Mouse (Mus musculus) midbrain, embryonic 10.5 days (tissue): ENCODE data around the gene Chil5. TPM values are rescaled to one million over a fixed set of nuclear protein-coding genes. Genes with fewer than 3 reads are reported as not detected.
"Not testable (repeated sequence)": the region's sequence is repeated elsewhere in the genome, so short reads cannot be mapped to it uniquely, and the experiment has no call there.

ENCODE experiments used
- DNase-seq: peaks from one replicate; pipeline ENCODE4 v3.0.0-alpha.2; 2017; ENCODE audit warnings: low spot score
- H3K27ac ChIP-seq: fragments of 300-500 bp; sonication (generic); replicated peaks from 2 replicates; pipeline ENCODE4 v1.5.1; 2016; ENCODE audit warnings: mild to moderate bottlenecking
- H3K27me3 ChIP-seq: fragments of 300-500 bp; sonication (generic); 2 replicates; pipeline ENCODE4 v1.6.1; 2016; ENCODE audit warnings: low read depth, mild to moderate bottlenecking; ENCODE audit not compliant: poor library complexity, severe bottlenecking
- H3K36me3 ChIP-seq: fragments of 300-500 bp; sonication (generic); 2 replicates; pipeline ENCODE4 v1.6.1; 2016; ENCODE audit warnings: mild to moderate bottlenecking, moderate library complexity
- H3K4me1 ChIP-seq: fragments of 300-500 bp; sonication (generic); 2 replicates; pipeline ENCODE4 v1.6.1; 2016
- H3K4me3 ChIP-seq: fragments of 300-500 bp; sonication (generic); 2 replicates; pipeline ENCODE4 v1.5.1; 2016; ENCODE audit warnings: mild to moderate bottlenecking, moderate library complexity
- H3K9me3 ChIP-seq: fragments of 300-500 bp; sonication (generic); replicated peaks from 2 replicates; pipeline ENCODE4 v1.6.1; 2016; ENCODE audit warnings: mild to moderate bottlenecking
- WGBS: fragments of 180-500 bp; shearing (Covaris S2); methylation state at CpG from one replicate; pipeline ENCODE4 v1.1.7; 2016; 5-methylcytosine and 5-hydroxymethylcytosine counted together
- polyA plus RNA-seq: library from polyadenylated mRNA; unstranded; fragments of >200 nt; fragmentation: Nextera tagmentation; extraction: Ambion mirVana; gene quantifications from 2 replicates; pipeline ENCODE4 v1.2.1, GENCODE M21; 2016

The Chil5 gene
- polyA plus RNA-seq, result not detected in 2 replicates

DNA sequence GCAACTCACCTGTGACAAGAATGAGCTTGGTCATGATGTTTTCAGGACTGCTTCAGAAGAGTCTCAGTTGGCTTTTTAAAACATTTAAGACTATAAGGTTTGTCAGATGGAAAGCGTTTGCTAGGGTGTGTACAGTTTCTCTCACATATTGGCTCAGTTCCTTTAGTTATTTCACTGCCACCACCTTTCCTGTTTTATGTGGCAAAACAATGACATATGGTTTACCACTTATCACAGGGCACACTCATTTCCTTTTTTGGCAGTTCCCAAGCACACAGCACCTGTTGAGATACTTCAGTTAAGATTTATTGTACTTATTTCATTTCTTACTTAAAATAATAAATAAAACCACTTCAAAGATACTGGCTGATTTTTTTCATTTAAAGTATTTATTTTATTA is at the start of gene Chil5:
Gene Chil5 (minus strand): TSS at position 34 of the 400 bp plus-strand sequence.
- WGBS, result 83% methylated on average over 1 of the region's 1 CpGs
- no peak within 1 kb of the TSS for H3K4me3 ChIP-seq
- H3K36me3 ChIP-seq, result no peaks in the 10 kb centered on the region
- DNase-seq, result no peak
- no peaks in the 10 kb centered on the region for H3K27me3 ChIP-seq
- H3K27ac ChIP-seq, result no peak within 1 kb of the TSS
- no peaks in the 10 kb centered on the region for H3K4me1 ChIP-seq
- H3K9me3 ChIP-seq, result no peaks in the 10 kb centered on the region

GRCm38 (mm10) chr3:106074824-106075223 is 42.2 kb upstream of the Chil5 start:
- H3K36me3 ChIP-seq, result no peaks in the 10 kb centered on the region
- no peak overlapping the region for H3K4me3 ChIP-seq
- H3K27ac ChIP-seq, result no peak overlapping the region
- 94% methylated on average over 1 of the region's 1 CpGs for WGBS
- H3K4me1 ChIP-seq, result no peaks in the 10 kb centered on the region
- no peaks in the 10 kb centered on the region for H3K9me3 ChIP-seq
- no peak for DNase-seq
- H3K27me3 ChIP-seq, result no peaks in the 10 kb centered on the region

GRCm38 (mm10) chr3:106070994-106071393 is 38.4 kb upstream of the Chil5 start:
- Histone ChIP-seq H3K27ac (no peak overlapping the region), H3K4me3 (no peak overlapping the region), H3K9me3 (no peaks in the 10 kb centered on the region), H3K27me3 (no peaks in the 10 kb centered on the region), H3K4me1 (no peaks in the 10 kb centered on the region), H3K36me3 (no peaks in the 10 kb centered on the region)
- DNase-seq, result no peak
- WGBS, result 93% methylated on average over 2 of the region's 2 CpGs

- not testable (repeated sequence) for H3K4me3 ChIP-seq, DNase-seq, H3K36me3 ChIP-seq, H3K27me3 ChIP-seq, H3K4me1 ChIP-seq, H3K27ac ChIP-seq, H3K9me3 ChIP-seq
- WGBS, result 38% methylated on average over 5 of the region's 5 CpGs
These were observed 35.1 kb upstream of the Chil5 start for GRCm38 (mm10) chr3:106067707-106068106.

- Histone ChIP-seq H3K27me3 (no peaks in the 10 kb centered on the region), H3K4me3 (no peak overlapping the region), H3K36me3 (no peaks in the 10 kb centered on the region), H3K4me1 (no peaks in the 10 kb centered on the region), H3K9me3 (no peaks in the 10 kb centered on the region), H3K27ac (no peak overlapping the region)
- no peak for DNase-seq
- 82% methylated on average over 3 of the region's 3 CpGs for WGBS
These were observed 25.4 kb upstream of the Chil5 start for GRCm38 (mm10) chr3:106057966-106058365.

GRCm38 (mm10) chr3:106051896-106052295 is 19.3 kb upstream of the Chil5 start:
- Histone ChIP-seq H3K9me3 (no peaks in the 10 kb centered on the region), H3K27me3 (no peaks in the 10 kb centered on the region), H3K27ac (no peak overlapping the region), H3K4me1 (no peaks in the 10 kb centered on the region), H3K4me3 (no peak overlapping the region), H3K36me3 (no peaks in the 10 kb centered on the region)
- DNase-seq, result no peak
- 71% methylated on average over 18 of the region's 18 CpGs for WGBS

GRCm38 (mm10) chr3:106040306-106040705 is 7.7 kb upstream of the Chil5 start:
- Histone ChIP-seq H3K4me1 (no peaks in the 10 kb centered on the region), H3K27me3 (no peaks in the 10 kb centered on the region), H3K36me3 (no peaks in the 10 kb centered on the region), H3K9me3 (no peaks in the 10 kb centered on the region), H3K27ac (no peak overlapping the region), H3K4me3 (no peak overlapping the region)
- WGBS, result 83% methylated on average over 2 of the region's 2 CpGs
- DNase-seq, result no peak

DNA sequence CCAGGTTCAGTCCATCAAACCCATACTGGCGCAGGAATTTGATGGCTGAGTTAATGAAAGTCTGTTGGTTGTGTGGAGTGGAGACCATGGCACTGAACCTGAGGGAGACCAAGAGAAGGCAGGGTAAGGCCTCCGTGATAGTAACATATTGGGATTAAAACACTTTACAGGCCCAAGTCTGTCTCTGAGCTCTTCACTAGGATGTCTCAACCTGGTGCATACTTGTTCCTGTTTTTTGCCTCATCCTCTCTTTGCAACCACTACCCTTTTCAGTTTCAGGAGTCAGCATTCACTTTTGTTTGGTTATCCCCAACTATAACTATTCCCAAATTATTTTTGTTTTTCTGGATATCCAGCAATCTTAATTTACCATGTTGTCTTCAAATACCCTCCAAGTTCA is 8.5 kb downstream of the Chil5 start:
- 83% methylated on average over 2 of the region's 2 CpGs for WGBS
- DNase-seq, result no peak
- H3K27ac ChIP-seq, result no peak overlapping the region

GRCm38 (mm10) chr3:106021840-106022239 is 10.8 kb downstream of the Chil5 start:
- DNase-seq, result no peak
- H3K4me1 ChIP-seq, result no peaks in the 10 kb centered on the region
- H3K27ac ChIP-seq, result no peak overlapping the region
- no peaks in the 10 kb centered on the region for H3K36me3 ChIP-seq
- H3K27me3 ChIP-seq, result no peaks in the 10 kb centered on the region
- no peak overlapping the region for H3K4me3 ChIP-seq
- no peaks in the 10 kb centered on the region for H3K9me3 ChIP-seq

More for the DNA sequence above, 8.5 kb downstream of the Chil5 start:
- Histone ChIP-seq H3K9me3 (no peaks in the 10 kb centered on the region), H3K4me3 (no peak overlapping the region), H3K36me3 (no peaks in the 10 kb centered on the region), H3K4me1 (no peaks in the 10 kb centered on the region), H3K27me3 (no peaks in the 10 kb centered on the region)

DNA sequence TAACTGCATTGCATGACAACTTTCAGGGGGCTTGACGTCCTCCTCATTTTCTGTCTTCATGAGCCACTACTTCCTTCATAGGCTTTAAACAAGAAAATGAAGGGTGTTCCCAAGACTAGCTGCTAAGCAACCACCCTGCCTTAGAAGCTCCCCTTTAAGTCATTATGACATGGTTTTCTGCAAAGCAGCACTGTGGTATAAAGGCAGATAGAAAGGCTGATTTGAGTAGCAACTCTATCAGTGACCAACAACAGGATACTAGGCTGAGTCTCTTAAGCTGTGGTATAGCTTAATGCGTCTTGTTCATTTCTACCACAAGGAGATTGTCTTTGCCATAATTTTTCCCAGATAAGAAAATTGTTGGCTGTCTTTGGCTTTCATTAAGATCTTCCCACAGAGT is 18.1 kb downstream of the Chil5 start, which contains the start of gene Pifo:
Gene Pifo (minus strand): TSS at position 101 of the 400 bp plus-strand sequence.
- no peaks in the 10 kb centered on the region for H3K36me3 ChIP-seq
- no peaks in the 10 kb centered on the region for H3K9me3 ChIP-seq
- no peaks in the 10 kb centered on the region for H3K27me3 ChIP-seq
- H3K27ac ChIP-seq, result no peak within 1 kb of the TSS
- H3K4me1 ChIP-seq, result no peaks in the 10 kb centered on the region
- no peak for DNase-seq
- H3K4me3 ChIP-seq, result no peak within 1 kb of the TSS
- 89% methylated on average over 2 of the region's 2 CpGs for WGBS

GRCm38 (mm10) chr3:106003360-106003759 is 29.3 kb downstream of the Chil5 start:
- H3K27ac ChIP-seq, H3K9me3 ChIP-seq, H3K4me3 ChIP-seq, H3K36me3 ChIP-seq, DNase-seq, H3K27me3 ChIP-seq: not testable (repeated sequence)
- 66% methylated on average over 10 of the region's 10 CpGs for WGBS
- H3K4me1 ChIP-seq, result peaks cover 16% of the 10 kb centered on the region

DNA sequence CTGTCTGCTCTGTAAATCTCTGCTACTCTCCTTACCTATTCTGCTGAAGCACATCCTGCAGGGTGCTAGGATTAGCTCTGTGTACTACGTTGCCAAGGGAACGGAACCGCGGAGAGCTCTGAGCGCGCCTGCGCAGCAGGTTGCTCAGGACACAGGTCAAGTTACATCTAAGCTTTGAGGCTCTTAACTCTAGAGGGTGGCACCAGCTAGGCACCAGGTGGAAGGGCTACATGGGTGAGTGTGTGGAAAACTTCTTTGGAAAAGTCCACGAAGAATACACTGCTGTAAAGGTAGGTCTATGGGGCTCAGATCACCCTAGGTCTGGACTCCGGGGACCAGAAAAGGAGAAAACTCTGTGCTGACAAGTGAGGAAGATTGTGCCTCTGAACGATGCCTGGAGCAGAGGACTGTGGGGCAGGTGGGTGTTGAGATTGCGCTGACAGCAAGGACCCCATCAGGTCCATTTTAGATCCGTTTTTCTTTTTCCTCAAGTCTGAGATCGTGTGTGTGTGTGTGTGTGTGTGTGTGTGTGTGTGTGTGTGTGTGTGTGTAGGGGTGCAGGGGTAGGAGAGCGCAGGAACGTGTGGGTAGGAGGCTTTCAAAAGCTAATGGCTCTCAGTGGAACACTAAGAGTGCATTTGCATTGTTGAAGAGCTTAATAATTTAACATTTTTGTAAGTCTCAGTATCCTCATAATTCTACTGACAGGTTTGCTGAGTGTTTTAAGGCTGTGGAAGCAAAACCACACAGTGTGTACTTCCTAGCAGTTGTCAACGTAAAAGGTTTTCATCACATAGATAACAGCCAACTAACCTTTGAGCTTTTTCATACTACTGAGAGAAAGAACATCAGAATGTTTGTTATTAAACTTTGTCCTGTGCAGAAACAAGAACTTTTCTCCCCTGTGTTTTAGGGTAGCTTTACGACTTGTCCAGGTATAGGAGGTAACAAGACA is 30.9 kb downstream of the Chil5 start:
- peak overlapping the region; percentile 39 for H3K4me3 ChIP-seq
- no peak overlapping the region for H3K27ac ChIP-seq
- DNase-seq, result peak; percentile 76
- 23% methylated on average over 17 of the region's 17 CpGs for WGBS
- H3K9me3 ChIP-seq, result no peaks in the 10 kb centered on the region
- H3K27me3 ChIP-seq, result 0 out of 2 replicates have a peak, but pooled peaks cover 3% of the 10 kb centered on the region
- H3K4me1 ChIP-seq, result peaks cover 17% of the 10 kb centered on the region
- no peaks in the 10 kb centered on the region for H3K36me3 ChIP-seq

GRCm38 (mm10) chr3:106000707-106001375 is 31.8 kb downstream of the Chil5 start:
- Histone ChIP-seq H3K27me3 (0 out of 2 replicates have a peak, but pooled peaks cover 3% of the 10 kb centered on the region), H3K36me3 (no peaks in the 10 kb centered on the region), H3K27ac (no peak overlapping the region), H3K9me3 (no peaks in the 10 kb centered on the region), H3K4me1 (peaks cover 17% of the 10 kb centered on the region), H3K4me3 (peak overlapping the region; percentile 39)
- WGBS, result 19% methylated on average over 11 of the region's 11 CpGs
- peak; percentile 14 for DNase-seq
